Mouse (Mus musculus) cerebellum, adult 9-11 months (tissue): ENCODE data around the gene Parvb.
A peak's percentile ranks its signal among the peaks of the same experiment; 100 is the strongest.

Experiments
- DNase-seq: peaks from one replicate; pipeline ENCODE4 v3.0.0; 2022

Parvb gene

DNA sequence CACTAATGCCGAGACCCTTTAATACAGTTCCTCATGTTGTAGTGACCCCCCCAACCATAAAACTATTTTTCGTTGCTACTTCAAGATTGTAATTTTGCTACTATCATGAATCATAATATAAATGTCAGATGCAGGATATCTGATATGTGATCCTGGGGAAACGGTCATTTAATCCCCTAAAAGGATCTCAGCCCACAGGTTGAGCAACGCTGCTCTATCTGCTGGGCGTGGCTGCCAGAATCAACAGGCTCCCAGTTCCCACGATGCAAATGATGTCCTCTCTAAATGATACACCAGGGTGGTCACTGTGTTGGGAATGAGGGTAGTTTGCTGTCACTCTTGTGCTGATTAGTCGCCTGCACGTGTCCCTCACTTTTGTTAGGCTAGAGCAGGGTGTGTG lies 65.6 kb downstream of the Parvb start:
- DNase-seq: no peak

DNA sequence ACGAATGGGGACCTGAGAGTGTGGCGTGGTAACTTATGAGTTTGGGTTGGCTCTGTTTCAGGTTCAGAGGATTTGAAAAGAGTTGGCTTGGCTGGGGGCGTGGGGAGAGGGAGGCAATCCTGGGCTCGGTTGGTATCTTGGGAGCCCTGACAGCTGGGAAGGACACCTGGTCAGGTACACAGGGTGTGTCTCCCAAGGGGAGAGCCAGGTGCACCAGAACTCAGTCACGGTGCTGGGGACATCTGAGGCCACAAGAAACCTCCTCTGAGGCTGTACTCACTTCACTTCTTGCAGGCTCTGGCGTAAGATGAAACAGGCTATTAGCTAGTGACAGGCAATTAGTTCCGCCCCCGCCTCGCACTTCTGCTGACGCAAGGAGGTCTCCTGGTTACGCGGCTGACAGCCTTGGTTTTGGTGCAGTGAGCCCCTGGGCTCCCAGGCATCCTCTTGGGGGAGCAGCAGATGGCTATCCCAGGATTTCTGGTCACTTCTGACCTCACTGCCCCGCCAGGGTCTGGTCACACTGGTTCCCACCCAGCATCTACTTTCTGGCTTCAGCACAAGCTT lies 67.0 kb downstream of the Parvb start:
- DNase-seq: no peak

DNA sequence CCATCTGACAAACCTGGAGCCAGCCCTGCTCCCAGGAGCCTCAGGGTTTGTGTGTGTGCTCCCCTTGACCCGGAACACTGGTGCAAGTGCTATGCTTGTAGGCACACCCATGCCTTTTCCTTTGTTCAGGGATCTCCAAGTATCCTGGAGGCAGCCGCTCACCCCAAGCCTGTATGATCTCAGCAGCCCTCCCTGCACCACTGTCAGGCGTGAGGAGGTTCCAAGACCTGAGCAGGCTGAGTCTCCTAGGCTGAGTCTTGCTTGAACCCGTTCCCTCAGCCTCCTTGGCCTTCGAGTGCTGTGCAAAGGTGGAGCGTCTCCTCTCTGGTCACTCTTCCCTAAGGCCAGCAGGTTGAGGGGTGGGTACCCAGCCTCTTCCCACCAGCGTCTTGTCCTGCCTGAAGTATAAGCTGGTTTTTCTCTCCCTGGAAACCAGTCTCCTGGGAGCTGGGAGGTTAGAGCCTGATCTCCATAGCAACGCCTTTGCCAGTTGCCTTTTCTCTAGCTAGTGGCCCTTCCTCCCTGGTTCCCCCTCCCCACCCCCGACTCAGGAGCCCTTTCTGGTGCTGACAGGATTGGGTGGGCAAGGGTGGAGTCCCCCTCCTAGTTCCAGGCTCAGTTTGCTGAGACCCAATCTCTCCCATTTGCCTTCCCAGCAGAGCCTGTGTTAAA lies 68.0 kb downstream of the Parvb start:
- DNase-seq: no peak

DNA sequence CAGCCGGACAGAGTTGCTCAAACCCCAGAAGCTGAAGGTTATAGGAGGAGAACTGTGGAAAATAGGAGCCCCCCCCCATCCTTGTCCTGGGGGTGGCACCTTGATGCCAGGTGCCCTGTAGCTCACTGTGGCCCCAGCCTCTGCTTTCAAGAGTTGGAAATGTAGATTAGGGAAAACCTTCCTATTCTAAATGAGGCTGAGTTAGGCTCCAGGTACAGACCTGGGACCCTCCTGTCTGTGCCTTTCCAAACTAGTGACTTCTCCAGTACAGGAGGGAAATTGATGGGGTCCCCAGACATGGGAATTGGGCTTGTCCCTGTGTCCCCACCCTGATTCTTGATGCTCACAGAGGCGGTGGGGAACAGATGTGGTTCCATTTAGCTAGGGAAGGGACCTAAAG lies 68.7 kb downstream of the Parvb start:
- DNase-seq: no peak

DNA sequence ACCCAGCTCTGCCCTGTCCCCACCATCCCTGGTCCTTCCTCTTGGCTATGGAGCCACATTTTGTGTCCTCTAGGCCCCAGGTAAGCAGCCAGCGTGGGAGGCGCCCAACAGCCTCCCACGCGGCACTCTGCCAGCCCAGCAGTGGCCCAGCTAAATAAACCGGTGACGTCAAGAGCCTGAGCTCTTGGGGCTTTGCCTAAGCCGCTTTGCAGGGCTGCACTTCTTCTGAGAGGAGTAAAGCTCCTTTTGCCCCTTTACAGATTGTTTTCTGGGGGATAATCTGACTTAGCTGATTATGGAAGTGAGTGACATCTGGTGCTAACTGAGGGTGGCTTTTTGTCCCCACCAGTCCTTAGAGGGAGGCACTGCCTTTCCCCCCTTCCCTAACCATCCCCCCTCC lies 69.2 kb downstream of the Parvb start:
- DNase-seq: peak; percentile 31

DNA sequence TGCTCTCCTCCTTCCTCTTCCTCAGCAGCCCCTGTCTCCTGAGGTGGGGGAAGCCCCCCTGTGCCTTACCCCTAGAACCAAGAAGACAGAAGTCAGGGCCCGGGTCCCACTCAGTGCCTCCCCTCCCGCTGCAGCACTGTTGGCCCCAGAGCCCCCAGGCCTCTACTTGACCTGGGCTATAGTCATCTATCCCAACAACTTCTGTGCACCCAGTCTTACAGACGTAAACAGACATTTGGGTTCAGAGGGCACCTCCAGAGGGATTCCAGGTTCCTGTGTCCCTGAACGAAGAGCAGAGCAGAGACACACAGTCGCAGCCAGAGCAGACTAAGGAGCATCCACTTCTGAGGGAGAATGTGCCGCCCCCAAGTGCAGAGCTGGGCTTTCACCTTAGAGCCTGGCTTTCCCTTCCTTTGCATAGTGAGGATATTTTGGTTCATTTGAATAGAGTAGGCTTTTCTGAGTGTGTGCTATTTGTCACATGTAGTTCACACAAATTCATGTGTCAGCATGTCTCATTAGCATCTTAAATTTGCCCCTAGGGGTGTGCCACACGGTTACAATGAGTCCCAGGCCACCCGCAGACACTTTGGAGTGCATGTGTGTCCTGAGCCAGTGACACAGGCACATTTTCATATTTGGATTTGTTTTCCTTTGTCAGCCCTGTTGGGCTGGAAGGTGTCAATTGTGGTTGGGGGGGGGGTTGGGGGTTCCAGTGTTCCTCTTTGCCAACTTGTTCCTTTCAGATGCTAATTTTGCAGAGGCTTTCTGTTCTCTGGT lies 70.0 kb downstream of the Parvb start:
- DNase-seq: no peak

DNA sequence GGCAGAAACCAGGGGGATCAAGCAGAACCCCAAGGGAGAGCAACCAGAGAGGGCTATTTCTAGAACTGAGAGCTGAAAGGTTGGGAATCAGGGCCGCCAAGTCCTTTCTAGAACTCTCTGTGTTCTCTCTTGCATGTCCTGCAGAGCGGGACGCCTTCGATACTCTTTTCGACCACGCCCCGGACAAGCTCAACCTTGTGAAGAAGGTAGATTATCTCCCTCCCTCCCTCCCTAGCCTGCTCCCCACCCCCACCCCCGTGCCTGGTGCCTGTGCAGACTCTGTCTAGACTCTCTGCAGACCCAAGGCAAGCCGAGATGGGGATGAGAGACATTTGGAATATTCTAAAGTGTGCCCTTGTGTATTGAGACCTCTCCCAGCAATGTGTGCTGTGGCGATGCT lies 71.4 kb downstream of the Parvb start:
- no peak for DNase-seq

DNA sequence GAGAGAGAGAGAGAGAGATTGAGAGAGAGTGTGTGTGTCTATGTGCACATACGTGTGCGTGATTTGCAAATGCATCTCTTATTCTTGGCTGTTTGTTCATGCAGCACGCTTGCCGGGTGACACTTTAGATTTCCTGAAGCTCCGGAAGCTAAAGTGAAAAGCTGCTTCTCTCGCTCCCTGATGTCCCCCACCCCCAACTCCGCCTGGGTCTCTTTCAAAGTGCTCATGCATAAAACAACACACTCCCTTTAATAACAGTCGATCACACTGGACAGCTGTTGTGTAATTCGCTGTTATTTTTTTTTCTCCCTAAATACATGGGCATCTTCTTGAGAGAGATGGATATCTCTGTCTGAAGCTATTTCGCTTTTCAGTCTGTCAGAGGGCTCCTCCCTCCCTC lies 73.5 kb downstream of the Parvb start:
- DNase-seq: no peak

DNA sequence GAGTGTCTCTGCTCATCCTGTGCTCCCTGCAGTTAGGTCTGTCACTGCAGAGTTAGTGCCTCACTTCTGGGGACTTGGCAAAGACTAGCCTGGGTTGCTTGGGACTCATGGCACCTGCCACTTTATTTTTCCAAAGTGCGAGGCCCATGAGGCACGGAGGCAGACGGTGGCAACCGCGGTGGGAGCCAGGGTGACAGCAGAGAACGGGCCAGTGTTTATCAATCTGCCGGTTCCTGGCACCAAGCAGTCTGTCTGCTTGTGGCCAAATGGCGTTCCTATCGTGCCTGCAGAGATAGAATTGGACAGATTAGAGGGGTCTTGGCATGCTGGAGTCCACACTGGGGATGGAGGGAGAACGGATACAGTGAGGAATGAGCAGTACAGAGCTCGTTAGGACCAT lies 78.4 kb downstream of the Parvb start:
- DNase-seq: peak; percentile 75

DNA sequence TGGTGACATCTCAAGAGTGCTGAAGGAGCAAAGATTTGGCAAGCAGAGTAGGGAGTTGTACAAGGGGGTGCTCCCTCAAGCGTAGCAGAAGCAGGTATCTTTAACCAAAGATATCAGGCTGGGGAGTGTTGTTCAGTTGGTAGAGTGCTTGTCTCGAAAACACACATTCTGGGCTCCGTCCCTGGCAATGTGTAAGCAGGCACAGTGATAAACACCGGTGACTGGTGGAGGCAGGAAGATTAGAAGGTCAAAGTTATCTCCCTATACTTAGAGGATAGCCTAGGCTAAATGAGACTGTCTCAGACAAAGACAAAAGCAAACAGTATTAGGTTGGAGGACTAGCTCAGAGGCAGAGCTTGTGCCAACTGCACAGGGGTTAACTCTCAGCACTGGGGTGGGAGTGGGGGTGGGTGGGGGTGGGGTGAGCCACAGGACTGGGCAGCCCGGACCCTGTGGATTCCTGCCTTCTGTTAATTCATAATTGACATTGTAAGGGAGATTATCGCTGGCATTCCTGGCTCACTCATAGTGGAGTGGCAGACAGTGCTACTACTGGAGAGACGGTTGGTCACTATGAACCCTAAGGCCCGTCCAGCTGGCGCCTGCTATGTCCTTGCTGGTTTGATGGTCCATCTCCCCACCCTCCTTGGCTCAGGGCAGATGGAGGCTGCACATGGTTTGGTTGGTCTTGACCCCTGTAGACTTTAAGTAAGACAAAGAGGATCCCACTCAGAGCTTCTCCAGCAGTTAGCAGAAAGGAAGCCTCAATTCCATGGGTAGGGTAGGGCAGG lies 79.6 kb downstream of the Parvb start:
- DNase-seq: no peak

DNA sequence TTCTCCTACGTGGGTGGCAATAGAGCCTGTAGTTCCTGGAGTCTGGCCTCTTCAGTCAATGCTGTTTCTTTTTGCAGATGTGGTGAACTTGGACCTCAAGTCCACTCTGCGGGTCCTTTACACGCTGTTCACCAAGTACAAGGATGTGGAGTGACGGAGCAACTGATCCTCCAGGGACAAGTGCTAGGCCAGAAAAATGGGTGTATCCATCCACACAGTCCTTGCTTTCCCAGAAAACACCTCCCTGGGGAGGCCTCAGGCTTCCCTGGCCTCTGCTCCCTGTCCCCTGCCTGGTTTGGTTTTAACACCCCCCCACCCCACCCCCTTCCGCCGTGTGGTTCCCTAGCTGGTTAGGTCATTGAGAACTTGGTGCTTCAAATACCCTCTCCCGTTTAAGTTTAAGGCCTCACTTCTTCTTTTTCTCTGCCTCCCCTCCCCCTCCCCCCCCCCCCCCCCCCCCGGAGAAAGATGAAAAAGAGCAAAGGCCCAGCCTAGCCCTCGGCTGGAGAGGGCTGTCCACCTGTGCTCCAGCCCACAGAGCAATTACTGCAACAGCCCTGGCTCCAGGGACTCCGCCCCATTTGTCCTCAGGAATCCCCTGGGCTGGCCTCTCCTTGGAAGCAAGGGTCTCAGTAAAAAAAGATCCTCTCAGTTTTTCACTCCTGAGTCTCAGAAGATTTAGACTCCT lies 81.2 kb downstream of the Parvb start:
- no peak for DNase-seq

DNA sequence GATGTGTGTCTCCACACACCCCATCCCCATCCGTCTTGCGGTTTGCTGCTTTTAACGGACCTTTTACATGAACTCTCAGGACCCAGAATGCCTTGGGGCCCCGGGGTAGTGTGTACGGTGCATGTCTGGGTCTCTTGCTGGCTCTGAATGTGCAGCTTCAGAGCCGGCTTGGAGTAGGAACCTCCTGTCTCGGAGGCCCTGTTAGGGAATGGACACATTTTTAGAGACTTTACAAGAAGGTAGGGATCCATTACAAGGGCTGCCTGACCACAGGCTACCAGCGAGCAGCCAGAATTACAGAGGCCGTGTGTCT lies 81.7 kb downstream of the Parvb start:
- no peak for DNase-seq

DNA sequence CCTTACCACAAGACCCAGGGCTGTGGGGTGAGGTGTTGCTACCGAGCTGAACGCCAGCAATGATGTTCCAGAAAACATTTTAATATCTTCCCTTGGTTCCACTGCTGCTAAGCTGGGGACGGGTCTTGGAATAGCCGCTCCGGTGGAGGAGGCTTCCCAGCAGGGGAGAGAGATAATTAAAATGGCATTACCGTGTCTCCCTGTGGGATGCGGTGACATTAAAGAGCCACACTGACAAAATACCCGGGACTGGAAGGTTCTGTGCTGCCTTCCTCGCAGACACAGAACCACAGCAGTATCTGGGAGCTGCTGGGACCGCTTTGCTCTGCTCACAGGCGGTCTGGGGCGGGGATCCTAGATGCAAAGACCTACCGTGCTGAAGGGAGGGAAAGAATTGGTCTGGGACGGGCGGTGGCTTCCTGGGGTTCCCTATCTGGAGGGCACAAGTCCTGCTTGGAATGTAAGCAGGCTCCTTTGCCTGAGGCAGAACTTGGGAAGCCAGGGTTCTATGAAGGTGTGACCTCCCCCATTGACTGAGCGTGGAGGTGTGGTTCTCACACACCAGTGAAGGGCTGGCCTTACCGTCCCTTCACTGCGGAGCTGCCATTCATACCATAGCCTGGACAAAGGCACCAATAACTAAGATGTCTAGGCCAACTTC lies 82.7 kb downstream of the Parvb start:
- DNase-seq: no peak

DNA sequence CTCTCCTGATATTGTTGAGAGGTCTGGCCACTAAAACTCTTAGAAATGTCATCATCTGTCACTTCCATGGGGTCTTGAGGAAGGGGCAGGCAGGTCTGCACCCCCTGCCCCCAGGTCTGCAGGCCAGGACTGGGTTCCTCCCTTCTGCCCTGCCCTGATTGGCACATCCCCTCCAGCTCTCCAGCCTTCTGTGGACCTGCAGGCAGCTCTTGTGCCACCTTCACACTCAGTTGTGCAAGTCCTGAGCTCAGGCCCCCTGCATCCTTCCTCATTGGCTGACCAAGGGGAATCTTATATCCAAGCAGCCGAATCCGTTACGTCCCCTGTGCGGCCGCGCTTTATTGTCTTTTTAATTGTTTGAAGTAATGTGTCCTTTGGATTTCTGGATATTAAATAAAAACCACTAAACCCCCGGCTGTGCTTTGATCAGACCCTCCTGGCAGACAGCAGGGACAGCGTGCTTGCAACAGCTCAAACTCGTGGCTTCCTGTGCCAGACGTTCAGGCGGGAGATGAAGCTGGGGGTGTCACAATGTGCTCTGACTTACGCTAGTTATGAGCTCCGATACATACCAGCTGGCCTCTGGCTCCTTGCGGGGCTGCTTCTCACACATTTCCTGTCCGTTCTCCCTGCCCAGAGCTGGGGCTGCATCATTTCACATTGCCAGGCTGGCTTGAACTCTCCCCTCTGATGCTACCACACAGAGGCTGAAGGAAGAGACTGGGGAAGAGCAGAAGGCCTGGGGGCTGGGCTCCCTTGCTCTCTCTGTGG lies 83.6 kb downstream of the Parvb start:
- DNase-seq: no peak

DNA sequence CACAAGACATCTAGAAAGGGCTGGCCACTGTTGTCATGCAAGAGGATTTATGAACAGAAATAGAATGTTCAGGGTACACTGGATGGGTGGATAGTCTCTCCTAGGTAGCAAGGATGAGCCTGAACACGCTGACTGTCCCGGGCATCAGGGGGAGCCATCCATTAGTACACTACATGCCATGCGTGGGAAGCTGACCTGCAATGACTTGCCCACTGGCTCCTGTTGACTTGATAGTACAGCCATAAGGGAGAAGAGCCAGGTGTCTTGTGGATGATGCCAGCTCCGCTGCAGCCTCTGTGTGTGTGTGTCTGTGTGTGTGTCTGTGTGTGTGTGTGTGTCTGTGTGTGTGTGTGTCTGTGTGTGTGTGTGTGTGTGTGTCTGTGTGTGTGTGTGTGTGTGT lies 87.5 kb downstream of the Parvb start:
- DNase-seq: no peak

DNA sequence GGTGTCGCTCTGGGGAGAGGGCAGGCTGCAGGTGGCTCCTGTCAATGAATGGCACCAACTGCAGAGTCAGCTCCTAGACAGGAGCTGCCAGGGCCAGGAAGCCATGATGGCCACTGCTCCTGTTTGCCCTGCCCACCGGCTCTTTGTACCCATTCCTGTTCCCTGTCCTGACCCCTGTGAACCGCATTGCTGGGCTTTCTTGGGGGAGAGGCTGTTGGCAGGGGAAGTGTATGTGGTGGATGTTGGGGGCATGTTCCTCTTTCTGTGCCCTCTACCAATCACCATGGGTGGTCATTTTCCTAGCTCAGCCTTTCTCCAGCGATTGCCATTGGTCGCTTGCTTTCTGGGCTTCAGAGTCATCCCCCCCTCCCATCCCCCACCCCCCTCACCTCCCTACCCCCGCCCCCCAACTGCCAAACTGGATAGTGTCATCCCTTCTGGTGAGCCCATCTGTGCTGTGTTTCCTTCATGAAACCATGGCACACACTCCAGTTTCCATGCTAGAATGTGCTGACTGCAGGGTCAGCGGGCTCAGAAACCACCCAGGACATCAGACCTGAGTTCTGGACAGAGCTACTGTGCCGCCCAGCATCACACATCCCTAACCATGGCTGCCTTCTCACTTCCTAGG lies 89.8 kb downstream of the Parvb start:
- DNase-seq: no peak

DNA sequence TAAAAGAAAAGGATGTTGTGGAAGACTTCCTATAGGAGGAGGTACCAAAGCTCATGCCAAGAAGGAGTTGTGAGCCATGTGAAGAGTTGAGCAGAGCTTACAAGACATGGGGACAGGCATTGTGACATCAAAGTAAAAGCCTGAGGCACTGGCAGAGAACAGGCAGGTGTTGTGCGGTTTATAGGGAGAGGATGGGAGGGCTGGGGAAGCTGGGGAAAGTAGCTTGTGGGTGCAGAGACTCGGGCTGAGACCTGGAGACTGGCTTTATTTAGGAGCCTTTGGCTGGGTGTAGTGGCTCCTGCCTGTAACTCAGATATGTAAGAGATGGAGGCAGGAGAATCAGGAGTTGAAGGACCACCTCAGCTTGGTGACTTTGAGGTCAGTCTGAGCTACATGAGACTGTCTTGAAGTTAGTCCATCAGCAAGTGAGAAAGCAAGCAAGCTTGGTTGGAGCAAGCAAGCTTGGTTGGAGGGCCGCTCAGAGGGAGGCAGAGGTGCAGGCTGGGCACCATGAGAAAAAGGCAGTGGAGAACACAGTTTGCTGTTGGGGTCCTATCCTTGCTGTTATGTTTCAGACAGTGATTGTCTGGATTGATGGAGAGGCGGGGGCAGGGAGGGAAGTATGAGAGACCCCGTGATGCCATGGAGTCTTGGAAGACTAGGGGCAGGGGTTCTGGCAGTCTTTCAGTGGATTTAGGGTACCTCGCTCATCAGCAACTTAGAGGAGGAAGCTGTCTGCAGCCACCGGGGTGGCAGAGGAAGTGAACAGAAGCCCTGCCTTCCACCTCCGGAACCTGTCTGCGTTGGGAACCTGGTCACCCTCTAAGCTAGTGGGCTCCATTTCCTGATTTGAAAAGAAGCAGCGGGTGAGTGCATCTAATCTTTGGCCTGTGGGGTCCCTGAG lies 92.4 kb downstream of the Parvb start, which contains the start of gene Parvg:
Parvg (plus strand) TSS at position 61 of the 904 bp plus-strand sequence.
- DNase-seq: no peak

DNA sequence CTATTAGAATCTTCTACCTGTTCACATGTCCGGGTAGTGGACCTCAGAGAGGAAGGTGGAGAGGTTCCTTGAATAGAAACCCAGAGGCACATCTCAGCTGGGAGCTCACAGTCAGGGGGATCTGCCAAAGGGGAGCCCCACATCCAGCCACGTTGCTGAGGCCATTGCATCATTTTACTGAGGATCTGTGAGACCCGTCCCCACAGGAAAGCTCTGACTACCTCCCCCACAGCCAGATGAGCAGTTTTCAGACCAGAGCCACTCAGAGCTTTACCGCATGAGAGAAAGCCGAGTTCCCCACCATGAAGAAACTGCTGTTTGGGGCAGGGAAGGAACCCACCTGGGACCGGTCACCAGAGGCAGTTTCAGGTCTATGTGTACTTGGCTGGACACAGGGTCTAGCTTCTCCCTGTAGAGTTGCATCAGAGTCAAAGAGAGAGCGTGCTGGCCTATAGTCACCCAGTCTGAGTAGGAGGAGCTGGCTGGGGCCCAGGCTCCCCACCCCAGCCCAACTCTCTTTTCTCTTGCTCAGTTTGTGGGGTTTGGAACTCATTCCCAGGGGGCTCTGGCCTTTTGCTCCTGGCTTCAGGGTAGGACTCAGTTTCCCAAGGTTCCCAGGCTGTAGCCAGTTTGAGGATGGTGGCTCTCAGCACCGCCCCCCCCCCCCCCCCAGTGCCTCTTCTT lies 93.2 kb downstream of the Parvb start:
- DNase-seq: no peak

DNA sequence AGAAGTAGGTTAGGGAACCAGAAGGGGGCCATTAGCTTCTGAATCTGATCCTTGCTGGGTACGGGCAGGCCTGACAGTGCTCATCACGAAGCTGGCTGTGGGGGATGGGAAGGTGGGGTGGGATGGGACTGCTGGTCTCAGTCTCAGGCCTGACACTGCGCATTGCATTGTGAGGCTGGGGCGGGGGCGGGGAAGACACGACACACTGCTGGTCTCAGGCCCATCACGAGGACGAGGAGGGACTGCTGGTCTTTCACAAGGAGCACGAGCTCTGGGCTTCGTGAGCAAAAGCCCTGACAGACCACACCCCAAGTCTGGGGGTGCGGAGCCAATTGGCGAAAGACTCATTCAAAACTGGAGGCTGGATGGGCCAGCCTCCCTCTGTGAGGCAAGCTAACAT lies 93.9 kb downstream of the Parvb start:
- no peak for DNase-seq

DNA sequence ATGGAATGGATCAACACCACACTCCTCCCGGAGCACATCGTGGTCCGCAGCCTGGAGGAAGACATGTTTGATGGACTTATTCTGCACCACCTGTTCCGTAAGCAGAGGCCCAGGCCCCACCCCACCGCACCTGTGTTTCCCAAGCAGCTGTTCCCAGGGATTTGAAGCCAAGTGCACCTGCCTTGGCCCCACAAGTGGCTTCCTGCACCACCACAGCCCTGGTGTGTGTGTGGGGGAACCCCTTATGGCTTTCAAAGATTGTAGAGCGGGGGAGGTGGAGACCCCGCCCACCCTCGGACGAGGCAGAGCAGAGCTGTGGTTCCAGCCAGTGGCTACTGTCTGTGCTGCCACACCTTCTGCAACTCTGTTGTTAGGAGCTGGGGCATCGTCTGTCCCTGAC lies 97.0 kb downstream of the Parvb start:
- DNase-seq: no peak
